ENCODE assay signal across 8 mouse cellular contexts in genomic region chr17:12416250-12416895, GRCm38 (mm10). TPM values are rescaled to one million over a fixed set of nuclear protein-coding genes. Genes with fewer than 3 reads are reported as not detected.
DNase-seq lines count a peak whose midpoint lies in the region; ATAC-seq and TF ChIP-seq lines count a peak whose summit lies in the region.

No protein-coding gene starts in this region.

- no peak for TF ChIP-seq POLR2A in ES-Bruce4 (IDR thresholded peaks at IDR 0.05; ENCODE audit: insufficient read depth, low read length)

- H3K36me3 ChIP-seq in ES-Bruce4 (ENCODE audit: control insufficient read depth, insufficient read depth, low read length, poor library complexity, severe bottlenecking) = no peaks in the 10 kb centered on the region
- H3K36me3 ChIP-seq in forebrain, embryonic 11.5 days (ENCODE audit: control insufficient read depth, insufficient read depth, low read length) = no peaks in the 10 kb centered on the region
- no peaks in the 10 kb centered on the region for H3K36me3 ChIP-seq in lung, embryonic 15.5 days

- H3K27me3 ChIP-seq in ES-Bruce4 (ENCODE audit: control insufficient read depth, insufficient read depth, low read length, poor library complexity, severe bottlenecking) = no peaks in the 10 kb centered on the region
- no peaks in the 10 kb centered on the region for H3K27me3 ChIP-seq in forebrain, embryonic 11.5 days (ENCODE audit: control insufficient read depth, insufficient read depth, low read length)
- no peaks in the 10 kb centered on the region for H3K27me3 ChIP-seq in lung, embryonic 15.5 days

- no peaks in the 10 kb centered on the region for H3K4me1 ChIP-seq in ES-Bruce4 (ENCODE audit: control insufficient read depth, insufficient read depth, low read length)
- no peaks in the 10 kb centered on the region for H3K4me1 ChIP-seq in forebrain, embryonic 11.5 days (replicated peaks; ENCODE audit: control insufficient read depth, insufficient read depth, low read length)
- H3K4me1 ChIP-seq in lung, embryonic 15.5 days = peaks cover 33% of the 10 kb centered on the region

- H3K4me2 ChIP-seq in forebrain, embryonic 11.5 days (ENCODE audit: low read depth, low read length, severe bottlenecking) = no peak overlapping the region
- no peak overlapping the region for H3K4me2 ChIP-seq in lung, embryonic 15.5 days

- no peaks in the 10 kb centered on the region for H3K9me3 ChIP-seq in ES-Bruce4 (replicated peaks; ENCODE audit: control insufficient read depth, insufficient read depth, low read length, poor library complexity, severe bottlenecking)
- no peaks in the 10 kb centered on the region for H3K9me3 ChIP-seq in forebrain, embryonic 11.5 days (ENCODE audit: control insufficient read depth, low read length)
- no peaks in the 10 kb centered on the region for H3K9me3 ChIP-seq in lung, embryonic 15.5 days

- H3K27ac ChIP-seq in ES-Bruce4 (ENCODE audit: insufficient read depth, low read length) = no peak overlapping the region
- no peak overlapping the region for H3K27ac ChIP-seq in forebrain, embryonic 11.5 days (ENCODE audit: low read depth, low read length)
- peak overlapping the region; percentile 51 for H3K27ac ChIP-seq in layer of hippocampus, adult 2 months
- H3K27ac ChIP-seq in lung, embryonic 15.5 days = peak overlapping the region; percentile 49; the same call in 1 of the 2 replicates

- no peak overlapping the region for H3K9ac ChIP-seq in ES-Bruce4 (ENCODE audit: low read depth, poor library complexity, severe bottlenecking)
- no peak overlapping the region for H3K9ac ChIP-seq in forebrain, embryonic 11.5 days (ENCODE audit: low read length)
- H3K9ac ChIP-seq in lung, embryonic 15.5 days = no peak overlapping the region

- peak; percentile 40 for DNase-seq in c-Kit-negative CD71-positive TER-119-positive erythroid progenitor cells, embryonic 14.5 days (ENCODE audit: low read depth, low spot score)
- DNase-seq in forebrain, embryonic 11.5 days (ENCODE audit: low spot score) = peak; percentile 86
- DNase-seq in layer of hippocampus, adult 2 months (ENCODE audit: low spot score in 2 of 2) = peak; percentile 51 to 84
- DNase-seq in ovary, postnatal 14 days (ENCODE audit: low spot score) = peak; percentile 85
- DNase-seq in thymus, postnatal 14 days = peak; percentile 83

- WGBS in forebrain, embryonic 11.5 days = 51% methylated on average over 6 of the region's 6 CpGs
- 27% methylated on average over 6 of the region's 6 CpGs for WGBS in lung, embryonic 15.5 days

- peak; percentile 51; the same call in 1 of the 2 replicates for ATAC-seq in forebrain, embryonic 11.5 days (replicated peaks; ENCODE audit: low FRiP score)
- peak; percentile 67 to 78 for ATAC-seq in hematopoietic stem cell, adult 5-6 weeks (replicated peaks in 1 of 2; ENCODE audit: insufficient read depth in 1 of 2, low FRiP score in 2 of 2, low TSS enrichment in 1 of 2, low read depth in 1 of 2, poor library complexity in 2 of 2, severe bottlenecking in 2 of 2)
- peak; percentile 34; the same call in 1 of the 2 replicates for ATAC-seq in lung, embryonic 15.5 days (ENCODE audit: borderline replicate concordance, extremely low read depth, low FRiP score, low TSS enrichment)

- H3K4me3 ChIP-seq in ES-Bruce4 (ENCODE audit: low read depth, low read length) = no peak overlapping the region
- H3K4me3 ChIP-seq in forebrain, embryonic 11.5 days (ENCODE audit: low read depth, low read length) = no peak overlapping the region
- H3K4me3 ChIP-seq in layer of hippocampus, adult 2 months = no peak overlapping the region
- H3K4me3 ChIP-seq in lung, embryonic 15.5 days = no peak overlapping the region

- peak; percentile 52 for TF ChIP-seq CTCF in ES-Bruce4 (IDR thresholded peaks at IDR 0.05; ENCODE audit: low read depth, low read length)
- peak; percentile 90 for TF ChIP-seq CTCF in layer of hippocampus, adult 2 months (conservative IDR thresholded peaks at IDR 0.05)

- no peak for TF ChIP-seq EP300 in ES-Bruce4 (IDR thresholded peaks at IDR 0.05; ENCODE audit: insufficient read depth, low read depth, low read length)

RNA-seq across cellular contexts. Expression of gene Plg, which starts 38.0 kb away (rescaled TPM):
- polyA plus RNA-seq in ES-Bruce4 (2011; ENCODE audit: insufficient read depth, insufficient read length, low read depth, missing spikeins) = not detected in 2 replicates
- 0.07 TPM in 1 of 2 replicates, not detected in the other for polyA plus RNA-seq in forebrain, embryonic 11.5 days (2014; fragmentation: Nextera tagmentation; extraction: Ambion mirVana)
- not detected in 2 replicates for total RNA-seq in hematopoietic stem cell, adult 5-6 weeks (2017)
- total RNA-seq in layer of hippocampus, adult 2 months (2021) = not detected
- 0.34 and 1.5 TPM in 2 replicates for polyA plus RNA-seq in lung, embryonic 15.5 days (2015; fragmentation: Nextera tagmentation; extraction: Ambion mirVana)

Comparison
In these comparisons a context has a peak if more than half of its experiments do, and no peak if none do; other contexts are left out.
1. H3K27ac ChIP-seq: peak in layer of hippocampus, adult 2 months (single experiment) and lung, embryonic 15.5 days (single experiment); none in ES-Bruce4 (single experiment) and forebrain, embryonic 11.5 days (single experiment).
2. Peak in every context shown above with its lines, with median percentiles within 50 percentile points of each other: DNase-seq and ATAC-seq.